Mouse (Mus musculus): Measurements from ENCODE around the gene Edil3. TPM values are rescaled to one million over a fixed set of nuclear protein-coding genes. Genes with fewer than 3 reads are reported as not detected.

Gene Edil3
- total RNA-seq, 2 experiments from 2014 or later: 68.3 to 74.1 TPM

GRCm38 (mm10) chr13:89238104-89238503 lies 416.8 kb downstream of the Edil3 start:
- DNase-seq (ENCODE audit: low spot score in 2 of 2): no peak

- no peak for DNase-seq (ENCODE audit: low spot score in 2 of 2)
Measured at GRCm38 (mm10) chr13:89253990-89254642, 432.8 kb downstream of the Edil3 start.

DNA sequence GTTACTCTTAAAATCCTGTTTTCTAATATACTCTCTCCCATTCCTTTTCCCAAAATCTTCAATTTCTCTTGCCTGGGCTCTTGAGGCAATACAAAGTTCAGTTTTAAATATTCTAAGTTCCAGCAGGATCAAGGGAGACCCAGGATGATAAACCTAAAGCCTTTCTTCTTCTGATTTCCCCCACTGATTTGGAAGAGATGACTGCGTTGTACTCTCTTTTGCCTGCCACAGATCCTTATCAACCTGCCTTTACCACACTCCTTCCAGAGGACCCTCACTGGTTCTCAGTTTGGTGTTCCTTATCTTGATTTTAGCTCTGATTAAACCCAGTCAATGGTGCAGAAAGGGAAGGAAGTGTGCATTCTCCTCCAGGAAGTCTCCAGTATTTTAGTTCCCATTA lies 435.6 kb downstream of the Edil3 start:
- no peak for DNase-seq (ENCODE audit: low spot score in 2 of 2)

- DNase-seq (ENCODE audit: low spot score in 2 of 2): peak in 1 of 2 experiments; percentile 30
Measured at GRCm38 (mm10) chr13:89286696-89287305, 465.5 kb downstream of the Edil3 start.

GRCm38 (mm10) chr13:89288201-89288600 lies 466.9 kb downstream of the Edil3 start:
- no peak for DNase-seq (ENCODE audit: low spot score in 2 of 2)

- peak in 1 of 2 experiments; percentile 36 for DNase-seq (ENCODE audit: low spot score in 2 of 2)
Measured at GRCm38 (mm10) chr13:89321155-89321554, 499.9 kb downstream of the Edil3 start.

- peak in 1 of 2 experiments; percentile 19 for DNase-seq (ENCODE audit: low spot score in 2 of 2)
Measured at GRCm38 (mm10) chr13:89324282-89324681, 503.0 kb downstream of the Edil3 start.

GRCm38 (mm10) chr13:89334494-89334893 lies 513.2 kb downstream of the Edil3 start:
- DNase-seq (ENCODE audit: low spot score in 2 of 2): peak in 1 of 2 experiments; percentile 46

GRCm38 (mm10) chr13:89335908-89336579 lies 514.8 kb downstream of the Edil3 start:
- DNase-seq (ENCODE audit: low spot score in 2 of 2): no peak

DNA sequence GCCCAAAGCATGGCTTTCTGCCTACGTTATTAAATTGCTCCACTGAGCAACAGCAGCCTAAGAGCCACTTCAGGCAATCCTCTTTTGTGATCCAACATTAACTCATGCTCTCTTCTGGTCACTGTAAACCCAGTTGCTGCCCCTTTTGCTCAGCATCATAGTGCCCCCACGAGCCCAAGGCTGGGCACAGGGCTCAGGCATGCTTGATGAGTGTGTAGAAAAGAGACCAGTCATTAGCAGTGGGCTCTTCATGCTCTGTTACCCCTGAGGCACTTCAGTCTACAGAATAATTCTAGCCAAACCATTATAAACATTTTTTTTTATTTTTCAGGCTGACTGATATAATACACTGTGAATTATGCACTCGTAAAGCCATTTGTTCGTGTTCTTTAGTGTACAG lies 517.8 kb downstream of the Edil3 start:
- DNase-seq (ENCODE audit: low spot score in 2 of 2): no peak

GRCm38 (mm10) chr13:89339776-89340175 lies 518.5 kb downstream of the Edil3 start:
- no peak for DNase-seq (ENCODE audit: low spot score in 2 of 2)

DNA sequence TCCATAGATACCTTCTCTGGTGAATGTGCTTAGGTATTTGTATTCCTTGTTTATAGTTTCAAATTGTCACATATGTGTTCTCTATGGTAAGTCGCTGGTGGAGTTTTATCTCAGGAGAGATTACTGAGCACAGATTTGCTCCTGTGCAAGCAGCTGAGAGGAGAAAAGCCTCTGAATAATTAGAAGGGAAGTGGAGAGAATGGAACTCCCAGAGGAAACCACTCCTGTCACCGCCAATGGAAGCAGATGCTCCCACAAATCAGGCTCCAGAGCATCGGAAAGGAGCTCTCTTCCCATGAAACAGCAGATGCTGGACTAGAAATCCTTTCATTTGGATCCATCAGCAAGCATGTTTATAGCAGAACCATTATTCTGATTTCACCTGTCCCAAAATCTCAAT lies 534.0 kb downstream of the Edil3 start:
- DNase-seq (ENCODE audit: low spot score in 2 of 2): no peak

DNA sequence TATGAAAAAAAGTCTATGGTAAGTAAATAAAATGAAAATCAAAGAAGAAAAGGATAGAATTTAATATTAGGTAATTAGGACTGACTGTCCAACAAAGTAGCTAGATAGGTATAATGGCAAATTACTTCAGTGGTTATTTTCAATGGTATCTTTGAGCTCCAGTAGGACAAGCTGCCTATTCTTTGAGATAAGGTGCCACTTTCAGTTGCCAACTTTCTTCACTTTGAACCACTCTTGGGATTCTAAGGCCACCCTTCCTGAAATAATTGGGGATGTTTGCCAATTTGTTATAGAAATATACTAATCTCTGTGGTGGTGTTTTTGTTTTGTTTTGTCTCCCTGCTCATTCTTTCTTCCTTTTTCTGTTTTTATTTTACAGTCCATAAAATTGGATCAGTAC lies 537.1 kb downstream of the Edil3 start:
- no peak for DNase-seq (ENCODE audit: low spot score in 2 of 2)

DNA sequence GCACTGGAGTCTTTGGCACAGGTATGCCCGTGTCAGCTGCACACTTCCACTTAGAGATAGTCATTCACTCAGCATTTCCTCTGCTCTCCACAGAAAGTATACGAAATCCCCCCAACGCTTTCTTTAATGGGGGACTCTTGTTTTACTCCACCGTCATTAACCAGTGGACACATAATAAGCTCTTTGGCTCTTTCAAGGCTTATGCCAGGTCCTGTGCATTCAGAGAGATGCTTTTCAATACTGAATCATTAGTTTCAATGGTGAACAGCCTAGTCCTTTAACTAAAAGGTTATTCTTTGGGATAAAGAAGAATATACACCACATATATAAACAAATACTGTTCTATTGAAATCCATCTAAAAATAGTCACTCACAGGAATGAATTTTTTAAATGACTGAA lies 541.0 kb downstream of the Edil3 start:
- no peak for DNase-seq (ENCODE audit: low spot score in 2 of 2)

DNA sequence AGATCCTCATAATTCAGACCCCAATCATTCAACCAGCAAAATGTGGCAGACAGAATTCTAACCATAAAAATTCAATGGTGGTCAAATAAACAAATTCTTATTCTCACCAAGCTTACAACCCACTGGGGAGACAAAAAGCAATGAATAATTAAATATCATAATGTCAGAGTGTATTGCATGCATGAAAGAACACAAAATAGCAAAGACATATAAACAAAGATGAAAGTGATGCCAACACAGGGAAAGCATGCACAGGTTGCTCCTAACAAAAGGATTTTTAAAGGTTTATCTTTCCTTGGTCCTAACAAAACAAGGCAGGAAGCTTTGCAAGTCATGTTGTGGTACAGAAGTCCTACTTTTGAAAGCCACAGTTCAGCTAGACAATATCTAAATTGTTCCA lies 550.0 kb downstream of the Edil3 start:
- no peak for DNase-seq (ENCODE audit: low spot score in 2 of 2)

DNA sequence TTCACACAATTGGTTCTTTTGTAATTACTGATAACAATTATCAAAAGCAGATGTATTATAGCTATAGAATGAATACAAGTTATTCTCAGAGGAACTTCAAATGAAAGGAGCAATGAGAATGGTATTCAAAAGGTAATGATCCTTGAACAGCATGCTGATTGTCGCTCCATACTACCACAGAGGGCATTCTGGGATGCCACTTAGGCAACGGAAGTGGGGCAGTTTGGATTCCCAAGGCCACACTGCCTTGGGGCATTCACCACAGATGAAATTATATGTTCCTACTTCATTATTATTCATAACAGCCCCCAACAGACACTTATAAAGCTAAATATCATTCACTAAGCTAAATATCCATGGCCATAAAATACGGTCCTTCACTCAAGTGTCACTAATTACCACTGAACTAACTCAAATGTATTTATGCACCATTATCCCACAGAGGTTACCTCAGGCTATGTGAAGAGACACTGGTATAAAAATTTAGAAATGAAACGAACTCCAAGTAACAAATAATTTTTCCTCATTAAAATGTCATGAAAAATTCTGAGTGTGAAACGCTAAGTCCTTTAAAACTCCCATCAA lies 550.5 kb downstream of the Edil3 start:
- no peak for DNase-seq (ENCODE audit: low spot score in 2 of 2)
